Comparison of ENCODE assay signal across 16 mouse cellular contexts in genomic region chr8:8779931-8780330, GRCm38 (mm10).
A peak's percentile ranks its signal among the peaks of the same experiment; 100 is the strongest.
DNase-seq lines count a peak whose midpoint lies in the region; ATAC-seq lines count a peak whose summit lies in the region.
"Had no signal": no experiment of that assay in that cellular context is flagged by ENCODE, and none has a peak within 500 bp of the region (broad histone marks: within the 10 kb centered on the region; RNA-seq: fewer than 3 reads in every experiment).

No protein-coding gene starts in this region.

- WGBS in hindbrain, embryonic 11.5 days, result 44% methylated on average over 15 of the region's 15 CpGs
- 61% methylated on average over 15 of the region's 15 CpGs for WGBS in hindbrain, embryonic 10.5 days
- 52% methylated on average over 15 of the region's 15 CpGs for WGBS in embryonic facial prominence, embryonic 11.5 days
- WGBS in intestine, embryonic 16.5 days, result 68% methylated on average over 15 of the region's 15 CpGs

- no peaks in the 10 kb centered on the region for H3K9me3 ChIP-seq in hindbrain, embryonic 11.5 days (ENCODE audit: control insufficient read depth, low read length)
- no peaks in the 10 kb centered on the region for H3K9me3 ChIP-seq in hindbrain, embryonic 10.5 days
- no peaks in the 10 kb centered on the region for H3K9me3 ChIP-seq in embryonic facial prominence, embryonic 11.5 days (replicated peaks; ENCODE audit: control insufficient read depth, low read length)
- no peaks in the 10 kb centered on the region for H3K9me3 ChIP-seq in intestine, embryonic 16.5 days (ENCODE audit: control insufficient read depth, low read length)
- H3K9me3 ChIP-seq: G1E; liver, embryonic 12.5 days; stomach, embryonic 15.5 days had no signal

- ATAC-seq in hindbrain, embryonic 11.5 days (ENCODE audit: low FRiP score), result peak; percentile 63
- ATAC-seq in embryonic facial prominence, embryonic 11.5 days (replicated peaks; ENCODE audit: insufficient number of reproducible peaks, low FRiP score, low TSS enrichment, low read depth), result peak; percentile 76; the same call in 1 of the 2 replicates
- no peak for ATAC-seq in activated CD4-positive, CD25-positive, alpha-beta regulatory T cell, adult 4 months
- ATAC-seq in intestine, embryonic 16.5 days, result no peak
- ATAC-seq: inflammation-experienced regulatory T-cells, adult 6 months; liver, embryonic 12.5 days had no signal

- no peak for DNase-seq in hindbrain, embryonic 11.5 days (ENCODE audit: low spot score)
- no peak for DNase-seq in hindbrain, embryonic 10.5 days (ENCODE audit: low spot score)
- DNase-seq in 3134 (ENCODE audit: extremely low read depth, insufficient read length, low spot score), result peak; percentile 13
- peak; percentile 61 for DNase-seq in embryonic facial prominence, embryonic 11.5 days (ENCODE audit: low spot score)
- peak; percentile 68 for DNase-seq in mesoderm, embryonic 11.5 days (ENCODE audit: low read depth, low spot score)
- DNase-seq in layer of hippocampus, adult 9-11 months, result no peak
- DNase-seq: adrenal gland, postnatal 10 days; cerebellum, postnatal 10 days; thymus, postnatal 14 days had no signal

- H3K27ac ChIP-seq in hindbrain, embryonic 11.5 days (ENCODE audit: low read depth, low read length), result no peak overlapping the region
- H3K27ac ChIP-seq in hindbrain, embryonic 10.5 days, result no peak overlapping the region
- no peak overlapping the region for H3K27ac ChIP-seq in embryonic facial prominence, embryonic 11.5 days (replicated peaks; ENCODE audit: low read depth, low read length)
- no peak overlapping the region for H3K27ac ChIP-seq in intestine, embryonic 16.5 days (ENCODE audit: low read length)
- H3K27ac ChIP-seq: liver, embryonic 12.5 days; stomach, embryonic 15.5 days had no signal

- H3K9ac ChIP-seq in hindbrain, embryonic 11.5 days (ENCODE audit: low read depth, low read length), result no peak overlapping the region
- H3K9ac ChIP-seq in embryonic facial prominence, embryonic 11.5 days (replicated peaks; ENCODE audit: low read length), result no peak overlapping the region
- H3K9ac ChIP-seq in intestine, embryonic 16.5 days (ENCODE audit: low read depth, low read length), result no peak overlapping the region
- H3K9ac ChIP-seq: liver, embryonic 12.5 days; stomach, embryonic 15.5 days had no signal

- no peak overlapping the region for H3K4me2 ChIP-seq in hindbrain, embryonic 11.5 days (replicated peaks; ENCODE audit: low read depth, low read length)
- H3K4me2 ChIP-seq in embryonic facial prominence, embryonic 11.5 days (ENCODE audit: low read depth, low read length), result no peak overlapping the region
- no peak overlapping the region for H3K4me2 ChIP-seq in intestine, embryonic 16.5 days (ENCODE audit: low read depth, low read length)
- H3K4me2 ChIP-seq: liver, embryonic 12.5 days; stomach, embryonic 15.5 days had no signal

- no peak overlapping the region for H3K4me3 ChIP-seq in hindbrain, embryonic 11.5 days (ENCODE audit: low read depth, low read length)
- H3K4me3 ChIP-seq in hindbrain, embryonic 10.5 days, result no peak overlapping the region
- H3K4me3 ChIP-seq in embryonic facial prominence, embryonic 11.5 days (ENCODE audit: low read depth, low read length), result no peak overlapping the region
- no peak overlapping the region for H3K4me3 ChIP-seq in intestine, embryonic 16.5 days (ENCODE audit: low read length)
- H3K4me3 ChIP-seq: liver, embryonic 12.5 days; megakaryocyte, embryonic 14.5 days; stomach, embryonic 15.5 days had no signal

- H3K27me3 ChIP-seq in hindbrain, embryonic 11.5 days (ENCODE audit: control insufficient read depth, insufficient read depth, low read length), result no peaks in the 10 kb centered on the region
- H3K27me3 ChIP-seq in hindbrain, embryonic 10.5 days (ENCODE audit: insufficient read depth, poor library complexity, severe bottlenecking), result peaks cover 68% of the 10 kb centered on the region
- H3K27me3 ChIP-seq in embryonic facial prominence, embryonic 11.5 days (ENCODE audit: control insufficient read depth, insufficient read depth, low read length), result no peaks in the 10 kb centered on the region
- no peaks in the 10 kb centered on the region for H3K27me3 ChIP-seq in intestine, embryonic 16.5 days (replicated peaks; ENCODE audit: control insufficient read depth, insufficient read depth, low read length)
- H3K27me3 ChIP-seq: liver, embryonic 12.5 days; megakaryocyte, embryonic 14.5 days; stomach, embryonic 15.5 days had no signal

- H3K4me1 ChIP-seq in hindbrain, embryonic 11.5 days (replicated peaks; ENCODE audit: control insufficient read depth, insufficient read depth, low read length), result 0 out of 2 replicates have a peak, but pooled peaks cover 3% of the 10 kb centered on the region
- H3K4me1 ChIP-seq in hindbrain, embryonic 10.5 days (replicated peaks), result peaks cover 11% of the 10 kb centered on the region
- H3K4me1 ChIP-seq in embryonic facial prominence, embryonic 11.5 days (ENCODE audit: control insufficient read depth, insufficient read depth, low read length), result no peaks in the 10 kb centered on the region
- no peaks in the 10 kb centered on the region for H3K4me1 ChIP-seq in intestine, embryonic 16.5 days (ENCODE audit: control insufficient read depth, insufficient read depth, low read length)
- H3K4me1 ChIP-seq: liver, embryonic 12.5 days; megakaryocyte, embryonic 14.5 days; stomach, embryonic 15.5 days had no signal

- H3K36me3 ChIP-seq in hindbrain, embryonic 11.5 days (ENCODE audit: control insufficient read depth, insufficient read depth, low read length), result no peaks in the 10 kb centered on the region
- H3K36me3 ChIP-seq in hindbrain, embryonic 10.5 days, result no peaks in the 10 kb centered on the region
- H3K36me3 ChIP-seq in embryonic facial prominence, embryonic 11.5 days (replicated peaks; ENCODE audit: control insufficient read depth, insufficient read depth, low read depth, low read length), result no peaks in the 10 kb centered on the region
- no peaks in the 10 kb centered on the region for H3K36me3 ChIP-seq in intestine, embryonic 16.5 days (ENCODE audit: control insufficient read depth, insufficient read depth, low read length)
- H3K36me3 ChIP-seq: G1E; liver, embryonic 12.5 days; stomach, embryonic 15.5 days had no signal

Comparison
In these comparisons a context has a peak if more than half of its experiments do, and no peak if none do; other contexts are left out.
1. ATAC-seq: peak in hindbrain, embryonic 11.5 days (single experiment) and embryonic facial prominence, embryonic 11.5 days (single experiment); none in activated CD4-positive, CD25-positive, alpha-beta regulatory T cell, adult 4 months (single experiment) and intestine, embryonic 16.5 days (single experiment).
2. DNase-seq: peak in 3134 (single experiment), embryonic facial prominence, embryonic 11.5 days (single experiment) and mesoderm, embryonic 11.5 days (single experiment); none in hindbrain, embryonic 11.5 days (single experiment), hindbrain, embryonic 10.5 days (single experiment) and layer of hippocampus, adult 9-11 months (single experiment).